Mouse (Mus musculus): ENCODE measurements around the gene Ly6g6e.

The Ly6g6e gene

DNA sequence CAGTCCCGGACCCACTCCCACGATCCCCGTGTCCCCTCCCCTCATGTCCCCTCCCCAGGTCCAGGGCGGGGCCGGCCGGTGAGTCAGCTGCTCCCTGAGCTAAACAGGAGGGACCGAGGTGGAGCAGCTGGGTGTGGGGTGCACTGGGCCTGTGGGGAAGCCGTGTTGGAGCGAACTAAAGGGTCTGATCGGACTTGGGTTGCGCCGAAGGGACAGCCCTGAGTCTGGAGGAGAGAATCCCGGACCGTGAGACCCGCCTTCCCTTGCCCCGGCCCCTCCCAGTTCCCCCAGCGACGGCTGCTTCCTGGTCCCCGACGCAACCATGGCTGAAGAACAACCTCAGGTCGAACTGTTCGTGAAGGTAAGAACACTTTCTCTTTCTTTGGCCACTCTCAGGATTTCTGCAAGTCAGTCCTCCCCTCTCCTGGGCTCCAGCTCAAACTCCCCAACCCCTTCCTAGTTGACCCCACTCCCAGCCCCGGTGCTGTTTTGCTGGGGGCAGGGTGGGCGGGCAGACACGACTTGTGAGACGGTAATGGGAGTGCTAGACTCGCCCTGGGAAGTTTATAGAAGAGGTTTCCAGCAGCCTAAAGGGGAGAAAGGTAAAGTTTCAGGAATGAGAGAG lies 26.5 kb upstream of the Ly6g6e start:
- peak; percentile 60 for DNase-seq

DNA sequence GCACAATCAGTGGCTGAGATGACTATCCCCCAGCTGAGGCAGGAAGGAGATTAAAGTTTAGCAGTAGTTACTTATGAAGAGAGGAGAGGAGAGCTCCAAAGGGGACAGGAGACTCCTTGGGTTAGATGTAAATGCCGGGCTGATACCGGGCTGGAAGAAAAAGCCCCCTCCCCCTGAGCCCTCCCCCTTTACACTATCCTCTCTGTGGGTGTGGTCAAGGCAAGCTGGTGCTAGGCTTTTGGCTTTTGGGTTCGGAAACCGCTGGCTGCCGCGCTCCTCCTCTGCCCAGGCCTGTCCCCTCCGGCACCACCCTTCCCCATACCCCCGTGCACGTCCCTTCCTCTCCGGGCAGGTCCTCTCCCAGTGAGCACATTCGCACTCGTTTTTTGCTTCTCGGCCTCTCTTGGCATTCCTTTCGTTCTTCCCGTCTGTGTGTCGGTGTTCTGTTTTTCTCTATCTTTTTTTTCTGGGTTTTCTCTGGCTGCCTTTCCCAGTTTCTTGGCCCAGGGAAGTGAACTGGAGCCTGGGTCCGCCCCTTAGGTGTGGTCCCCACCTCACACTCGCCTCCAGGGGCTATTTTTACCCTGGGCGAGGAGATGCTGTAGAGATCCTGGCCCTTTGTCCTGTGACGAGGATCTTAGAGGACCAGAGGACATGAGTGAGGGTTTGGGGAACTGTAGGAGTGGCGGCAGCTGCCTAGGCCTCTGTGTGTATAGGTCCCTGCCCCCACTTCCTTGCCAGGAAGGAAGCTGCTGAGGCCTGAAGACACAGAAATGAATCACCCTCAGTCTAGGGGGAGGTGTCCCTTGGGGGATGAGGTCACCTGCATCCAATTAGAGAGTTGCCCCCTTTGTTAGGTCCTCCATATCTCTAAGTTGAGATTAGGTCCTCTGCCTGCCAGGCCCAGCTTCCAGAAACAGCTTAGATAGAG lies 25.3 kb upstream of the Ly6g6e start:
- DNase-seq: peak; percentile 71

DNA sequence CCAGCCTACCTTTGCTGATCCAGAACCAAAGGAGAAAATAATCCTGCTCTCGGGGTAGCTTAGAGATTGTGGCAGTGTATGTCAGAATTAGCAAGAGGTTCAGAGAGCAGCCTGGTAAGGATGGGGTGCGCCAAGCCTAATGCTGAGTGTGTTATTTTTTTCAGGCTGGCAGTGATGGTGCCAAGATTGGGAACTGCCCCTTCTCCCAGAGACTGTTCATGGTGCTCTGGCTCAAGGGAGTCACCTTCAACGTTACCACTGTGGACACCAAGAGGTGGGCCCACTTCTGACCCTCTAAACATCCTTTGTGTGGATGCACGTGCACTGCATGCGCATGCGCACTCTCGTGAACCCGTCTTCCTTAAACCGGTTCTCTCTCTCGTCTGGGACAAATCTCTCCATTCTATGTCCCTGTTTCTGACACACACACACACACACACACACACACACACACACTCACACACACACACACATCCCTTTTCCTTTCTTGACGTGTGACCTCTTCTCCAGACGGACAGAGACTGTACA lies 24.4 kb upstream of the Ly6g6e start:
- DNase-seq: peak; percentile 32

DNA sequence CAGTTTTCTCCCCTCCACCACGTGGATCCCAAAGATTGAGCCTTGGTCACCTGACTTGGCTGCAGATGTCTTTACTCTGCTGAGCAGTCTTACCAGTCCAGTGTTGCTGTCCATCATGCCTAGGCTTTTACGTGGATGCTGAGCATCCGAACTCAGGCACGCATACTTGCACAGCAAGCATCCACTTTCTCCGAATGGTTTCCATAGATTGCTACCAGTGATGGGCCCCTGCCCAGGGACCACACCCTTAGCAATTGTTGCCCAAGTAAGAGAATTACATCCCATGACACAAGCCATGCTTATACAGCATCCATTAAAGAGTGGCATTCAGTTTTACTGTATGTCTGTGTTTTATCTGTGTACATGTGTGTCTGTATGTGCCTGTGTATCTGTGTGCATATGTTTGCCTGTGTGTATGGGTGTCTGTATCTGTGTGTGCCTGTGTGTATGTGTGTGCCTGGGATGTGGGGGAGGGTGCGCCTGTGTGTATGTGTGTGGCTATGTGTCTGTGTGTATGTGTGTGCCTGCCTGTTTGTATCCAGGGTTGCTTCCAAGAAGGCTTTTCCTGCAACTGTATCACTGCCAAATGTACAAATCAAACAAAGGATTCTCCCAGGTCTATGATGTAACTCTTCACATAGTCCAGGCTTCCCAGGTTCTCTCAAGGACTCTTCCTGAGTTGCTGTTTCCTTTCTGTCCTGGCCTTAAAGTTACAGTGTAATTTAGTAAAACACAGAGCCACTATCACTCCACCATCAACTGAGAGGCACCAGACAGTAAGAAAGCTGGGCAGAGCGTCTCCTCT lies 20.8 kb upstream of the Ly6g6e start:
- DNase-seq: no peak

DNA sequence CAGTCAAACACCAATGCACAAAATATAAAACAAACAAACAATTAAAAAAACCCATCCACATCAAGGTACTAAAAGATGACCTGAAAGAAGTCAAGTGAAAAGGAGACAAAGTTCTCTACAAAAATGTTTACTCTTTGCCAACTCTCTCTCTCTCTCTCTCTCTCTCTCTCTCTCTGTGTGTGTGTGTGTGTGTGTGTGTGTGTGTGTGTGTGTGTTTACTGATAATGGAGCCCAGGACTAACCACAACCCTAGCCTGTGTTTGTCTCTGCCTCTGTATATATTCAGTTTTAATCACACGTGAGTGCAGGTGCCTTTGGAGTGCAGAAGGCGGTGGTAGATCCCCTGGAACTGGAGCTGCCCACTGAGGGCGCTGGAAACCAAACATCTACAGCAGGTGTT lies 19.6 kb upstream of the Ly6g6e start:
- no peak for DNase-seq

DNA sequence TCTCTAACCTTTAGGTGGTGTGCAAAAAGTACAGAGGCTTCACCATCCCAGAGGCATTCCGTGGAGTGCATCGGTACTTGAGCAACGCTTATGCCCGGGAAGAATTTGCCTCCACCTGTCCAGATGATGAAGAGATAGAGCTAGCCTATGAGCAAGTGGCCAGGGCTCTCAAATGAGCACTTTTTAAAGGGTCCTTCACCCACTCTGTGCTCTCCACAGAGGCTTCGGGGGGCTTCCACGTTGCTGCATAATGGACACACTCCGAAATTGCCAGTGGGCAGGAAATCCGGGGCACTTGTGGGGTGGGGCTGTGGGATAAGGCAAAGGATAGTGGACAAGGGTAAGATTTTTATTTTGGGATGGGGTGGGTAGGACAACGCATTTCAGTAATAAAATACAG lies 18.4 kb upstream of the Ly6g6e start:
- DNase-seq: peak; percentile 51

DNA sequence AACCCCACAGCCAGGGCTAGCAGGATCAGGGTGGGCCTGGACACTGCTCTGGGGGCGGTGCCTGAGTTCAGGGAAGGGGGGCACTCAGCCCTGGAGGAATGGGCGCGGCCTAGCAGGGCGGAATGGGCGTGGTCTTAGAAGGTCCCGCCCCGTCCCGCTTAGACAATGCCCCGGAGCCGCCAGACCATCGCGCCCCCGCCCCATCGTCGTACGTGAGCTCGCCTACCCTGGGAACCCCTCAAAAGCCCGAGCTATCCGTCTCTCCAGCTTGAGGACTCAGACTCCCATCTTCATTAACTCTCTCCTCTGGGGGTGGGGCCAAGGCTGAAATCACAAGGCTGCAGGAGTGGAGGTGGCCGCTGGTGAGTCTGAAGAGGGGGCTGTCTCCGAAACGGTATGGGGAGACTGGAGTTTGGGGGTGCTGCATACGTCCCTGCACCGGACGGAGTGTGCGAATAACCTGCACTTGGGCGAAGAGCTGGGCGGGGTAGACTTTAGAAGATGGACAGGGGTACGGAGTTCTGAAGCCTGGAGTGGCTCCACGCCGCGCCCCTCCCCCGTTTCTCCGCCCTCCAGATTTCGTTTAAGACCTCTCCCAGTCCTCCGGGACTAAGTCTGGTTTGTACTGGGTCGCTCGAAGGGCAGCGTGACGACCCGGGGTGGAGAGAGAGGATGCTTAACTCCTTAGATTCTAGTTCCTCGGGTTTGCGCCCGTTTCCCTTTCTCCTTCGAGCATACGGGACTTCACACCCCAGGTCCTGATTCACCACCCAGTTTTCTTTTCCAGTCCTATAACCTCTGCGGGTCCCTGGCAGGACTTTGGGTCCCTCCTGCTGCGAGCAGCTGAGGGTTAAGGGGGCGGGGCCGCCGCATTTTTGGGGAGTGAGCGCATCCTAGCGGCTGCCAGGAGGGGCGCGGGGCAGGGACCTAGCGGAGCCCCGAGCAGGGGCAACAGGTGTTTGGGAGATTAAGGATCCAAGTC lies 17.5 kb upstream of the Ly6g6e start, which contains the start of gene Ddah2:
Gene Ddah2 (plus strand): TSS at position 125 of the 982 bp plus-strand sequence.
- DNase-seq: peak; percentile 87

DNA sequence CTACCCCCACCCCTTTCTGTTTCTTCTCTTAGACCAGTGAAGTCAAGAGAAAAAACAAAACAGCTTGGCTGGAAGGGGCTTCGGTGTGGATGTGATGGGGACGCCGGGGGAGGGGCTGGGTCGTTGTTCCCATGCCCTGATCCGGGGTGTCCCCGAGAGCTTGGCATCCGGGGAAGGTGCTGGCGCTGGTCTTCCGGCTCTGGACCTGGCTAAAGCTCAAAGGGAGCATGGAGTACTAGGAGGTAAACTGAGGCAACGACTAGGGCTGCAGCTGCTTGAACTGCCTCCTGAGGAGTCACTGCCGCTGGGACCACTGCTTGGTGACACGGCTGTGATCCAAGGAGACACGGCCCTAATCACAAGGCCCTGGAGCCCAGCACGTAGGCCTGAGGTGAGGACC lies 16.6 kb upstream of the Ly6g6e start:
- DNase-seq: peak; percentile 68

DNA sequence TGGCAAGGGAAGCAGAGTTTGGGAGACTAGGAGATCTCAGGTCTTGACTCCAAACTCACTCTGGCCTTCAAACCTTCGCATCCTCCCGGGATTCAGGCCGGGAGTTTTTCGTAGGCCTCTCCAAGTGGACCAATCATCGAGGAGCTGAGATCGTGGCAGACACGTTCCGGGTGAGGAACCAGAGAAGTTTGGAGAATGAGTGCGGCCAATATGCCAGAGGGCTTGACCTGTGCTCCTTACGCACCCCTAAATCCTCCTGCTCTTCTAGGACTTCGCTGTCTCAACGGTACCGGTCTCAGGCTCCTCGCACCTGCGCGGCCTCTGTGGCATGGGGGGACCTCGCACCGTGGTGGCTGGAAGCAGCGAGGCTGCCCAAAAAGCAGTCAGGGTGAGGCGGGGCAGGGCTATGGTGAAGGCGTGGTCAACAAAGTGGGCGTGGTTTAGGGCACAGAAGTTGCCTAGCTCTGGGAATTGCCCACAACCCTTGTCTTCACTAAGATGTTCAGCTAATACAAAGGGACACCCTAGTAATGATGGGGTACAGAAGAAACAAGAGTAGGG lies 15.9 kb upstream of the Ly6g6e start:
- DNase-seq: peak; percentile 59

DNA sequence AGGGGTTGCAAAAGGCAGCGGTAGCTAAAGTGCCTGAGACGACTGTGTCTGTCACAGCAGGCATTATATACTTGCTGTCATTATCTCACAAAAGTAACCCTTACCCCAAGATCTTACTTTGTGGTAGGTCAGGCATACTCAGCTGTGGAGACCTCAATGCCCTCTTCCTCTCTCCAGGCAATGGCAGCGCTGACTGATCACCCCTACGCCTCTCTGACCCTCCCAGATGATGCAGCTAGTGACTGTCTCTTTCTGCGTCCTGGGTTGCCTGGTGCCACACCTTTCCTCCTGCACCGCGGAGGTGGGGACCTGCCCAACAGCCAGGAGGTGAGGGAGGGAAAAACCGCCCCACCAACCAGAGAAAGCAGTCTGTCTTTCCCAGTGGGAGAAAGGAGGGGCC lies 15.4 kb upstream of the Ly6g6e start:
- DNase-seq: peak; percentile 49

DNA sequence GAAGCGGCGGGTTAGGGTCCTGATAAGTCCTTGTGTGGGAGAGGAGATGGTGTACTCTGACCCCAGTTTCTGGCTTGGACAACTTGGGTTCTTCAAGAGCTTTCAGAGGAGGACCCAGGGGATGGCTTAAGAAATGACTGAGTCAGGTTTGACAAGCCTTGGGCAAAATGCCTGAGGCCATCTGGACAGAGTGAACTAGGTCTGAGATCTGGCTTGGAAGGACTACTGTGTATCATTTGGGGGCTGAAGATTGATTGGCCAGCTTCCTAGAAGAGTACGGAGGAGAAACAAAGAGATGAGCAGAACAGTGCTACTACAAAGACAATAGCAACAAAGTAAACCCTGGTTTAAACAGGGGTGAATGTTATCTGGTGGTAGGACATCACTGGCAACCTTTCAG lies 13.2 kb upstream of the Ly6g6e start:
- no peak for DNase-seq

DNA sequence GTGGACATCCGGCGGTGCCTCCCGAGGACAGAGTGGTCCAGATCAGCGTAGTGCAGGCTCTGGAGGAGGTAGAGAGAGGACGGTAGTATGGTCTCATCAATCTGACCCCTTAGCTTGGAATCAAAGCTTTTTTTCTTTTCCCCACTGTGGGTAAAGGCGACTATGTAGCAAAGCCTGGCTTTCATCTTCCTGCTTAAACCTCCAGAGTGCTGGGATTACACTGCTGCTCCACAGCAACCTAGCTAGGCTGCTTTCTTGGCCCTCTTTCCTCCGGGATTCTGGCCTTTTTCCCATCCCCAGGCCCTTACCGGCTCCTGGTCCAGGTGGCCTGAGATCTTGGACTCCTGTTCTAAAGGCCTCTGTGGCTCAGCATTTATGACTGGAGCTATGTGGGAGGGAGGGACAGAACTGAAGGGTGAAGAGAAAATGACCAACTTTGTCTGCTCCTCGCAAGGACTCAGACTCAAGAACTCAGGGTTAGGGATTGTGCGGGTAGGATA lies 12.3 kb upstream of the Ly6g6e start:
- DNase-seq: peak; percentile 85

DNA sequence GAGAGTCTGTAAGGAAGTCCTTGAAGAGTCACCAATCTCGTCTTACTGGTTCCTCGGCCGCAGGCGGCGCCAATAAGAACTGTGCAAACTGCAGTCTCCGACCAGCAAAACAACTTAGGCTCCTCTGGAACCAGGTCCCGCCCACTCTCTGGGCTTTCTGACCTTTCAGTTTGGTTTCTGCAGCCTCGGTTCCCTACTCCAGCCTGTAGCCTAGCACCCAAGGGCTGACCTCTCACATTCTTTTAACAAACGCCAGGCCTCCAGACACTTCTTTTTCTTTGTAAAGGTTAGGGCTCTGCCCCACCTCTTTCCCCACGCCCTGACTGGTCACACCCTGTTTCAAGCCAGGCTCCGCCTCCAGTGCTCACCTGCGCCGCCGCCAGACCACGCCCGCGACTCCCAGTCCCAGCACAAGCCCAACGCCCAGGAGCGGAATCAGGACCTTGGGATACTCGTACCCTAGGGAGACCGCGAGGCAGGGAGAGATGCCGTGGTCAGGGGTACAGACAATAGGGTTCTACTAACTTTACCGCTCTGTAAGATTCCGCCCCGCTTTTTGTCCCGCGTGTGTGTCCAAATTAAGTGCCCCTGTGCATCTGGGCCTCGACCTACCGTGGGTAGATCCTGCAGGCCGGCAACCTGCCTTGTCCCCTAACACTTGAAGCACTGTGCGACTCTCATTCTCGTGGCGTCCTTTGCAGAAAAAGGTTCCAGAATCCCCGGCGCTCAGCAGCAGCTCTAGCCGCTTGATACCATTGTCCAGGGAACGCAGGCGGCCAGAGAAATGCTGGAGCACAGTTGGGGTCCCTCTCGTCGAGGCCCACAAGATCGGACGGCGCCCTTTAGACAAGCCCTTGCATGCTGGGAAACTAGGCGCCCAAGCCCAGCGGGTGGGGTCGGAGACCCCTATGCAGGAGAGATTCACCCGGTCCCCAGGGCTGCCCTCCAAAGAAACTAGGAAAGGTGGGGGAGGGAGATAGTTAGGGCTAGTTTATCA lies 11.5 kb upstream of the Ly6g6e start, which contains the start of gene Ly6g6c:
Gene Ly6g6c (plus strand): TSS at position 438 of the 997 bp plus-strand sequence.
- peak; percentile 77 for DNase-seq

DNA sequence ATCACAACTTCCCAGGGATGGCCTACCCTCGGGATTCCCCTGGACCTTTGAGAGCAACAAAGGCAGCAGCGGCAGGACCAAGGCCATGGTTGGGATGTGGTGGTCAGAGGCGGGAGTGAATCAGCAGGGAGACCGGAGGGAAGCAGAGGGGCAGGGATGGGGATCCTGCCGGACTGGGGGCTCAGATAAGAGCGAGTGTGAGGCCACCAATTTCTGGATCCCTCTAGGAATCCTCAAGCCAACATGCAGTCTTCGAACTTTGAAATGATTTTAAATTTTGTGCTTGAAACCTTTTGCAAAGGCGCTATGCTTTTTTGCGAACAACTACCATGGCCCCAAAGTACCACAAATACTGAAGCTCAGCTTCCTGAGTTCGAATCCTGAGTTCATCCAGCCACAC lies 10.6 kb upstream of the Ly6g6e start, which contains the start of gene Mpig6b:
Gene Mpig6b (minus strand): TSS at position 101 of the 400 bp plus-strand sequence.
- DNase-seq: no peak

DNA sequence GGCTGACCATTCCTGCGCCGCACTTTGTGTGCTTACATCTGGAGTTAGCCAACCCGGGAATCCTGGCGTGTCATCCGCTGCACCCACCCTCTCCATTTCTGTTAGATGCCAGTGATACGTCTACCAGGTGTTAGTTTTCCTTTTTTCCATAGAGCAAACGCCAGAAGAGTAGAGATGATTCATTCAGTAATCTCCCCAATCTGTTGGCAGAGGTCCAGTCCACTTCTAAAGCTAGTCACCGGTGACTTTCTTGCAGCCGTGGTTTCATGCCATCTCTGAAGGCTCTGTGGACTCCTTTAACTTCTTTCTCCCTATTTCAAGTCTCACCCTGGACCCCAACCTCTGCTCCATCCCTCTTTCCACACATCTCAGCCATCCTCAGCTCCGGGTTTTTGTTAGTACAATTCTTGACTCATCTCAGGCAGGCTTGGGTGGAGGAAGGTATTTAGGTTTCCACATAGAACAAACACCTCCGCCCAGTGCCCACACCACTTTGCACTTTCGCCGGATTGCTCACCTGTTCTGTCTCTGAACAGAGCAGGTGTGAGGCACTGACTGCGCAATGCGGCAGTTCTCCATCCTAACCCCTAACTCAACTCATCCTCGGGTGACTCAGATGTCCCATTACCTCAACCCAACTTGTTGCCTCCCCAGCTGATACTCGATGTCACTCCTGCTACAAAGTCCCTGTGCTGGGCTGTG lies 8.3 kb upstream of the Ly6g6e start:
- DNase-seq: no peak

DNA sequence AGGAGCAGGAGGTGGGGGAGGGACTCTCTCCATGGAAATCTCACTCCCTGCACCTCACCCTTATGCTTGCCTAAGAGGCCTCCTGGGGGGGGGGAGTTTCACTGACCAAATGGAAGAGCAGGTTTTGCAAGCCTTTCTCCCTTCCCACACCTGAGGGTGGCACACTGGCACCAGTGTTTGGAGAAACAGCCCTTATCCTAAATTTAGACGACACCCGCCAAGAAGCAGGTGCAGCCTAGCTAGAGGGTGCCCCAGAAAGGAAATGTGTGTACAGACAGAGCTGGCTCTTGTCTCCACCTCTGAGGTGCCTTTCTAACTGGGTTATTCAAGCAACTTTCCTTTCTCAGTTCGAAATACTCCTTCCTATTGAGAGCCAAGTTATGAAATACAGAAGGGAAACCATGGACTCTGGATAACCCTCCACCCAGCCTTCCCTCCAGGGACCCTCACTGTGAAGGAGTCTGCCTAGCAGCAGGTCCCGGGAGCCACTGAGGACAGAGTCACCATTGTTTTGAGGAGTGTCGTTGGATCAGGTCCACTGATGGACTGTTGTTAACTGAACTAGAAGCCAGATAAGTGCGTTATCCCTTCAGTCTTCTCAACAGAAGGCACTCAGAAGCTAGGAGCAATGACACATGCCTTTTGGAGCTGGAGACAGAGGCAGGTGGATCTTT lies 6.0 kb upstream of the Ly6g6e start:
- peak; percentile 96 for DNase-seq

DNA sequence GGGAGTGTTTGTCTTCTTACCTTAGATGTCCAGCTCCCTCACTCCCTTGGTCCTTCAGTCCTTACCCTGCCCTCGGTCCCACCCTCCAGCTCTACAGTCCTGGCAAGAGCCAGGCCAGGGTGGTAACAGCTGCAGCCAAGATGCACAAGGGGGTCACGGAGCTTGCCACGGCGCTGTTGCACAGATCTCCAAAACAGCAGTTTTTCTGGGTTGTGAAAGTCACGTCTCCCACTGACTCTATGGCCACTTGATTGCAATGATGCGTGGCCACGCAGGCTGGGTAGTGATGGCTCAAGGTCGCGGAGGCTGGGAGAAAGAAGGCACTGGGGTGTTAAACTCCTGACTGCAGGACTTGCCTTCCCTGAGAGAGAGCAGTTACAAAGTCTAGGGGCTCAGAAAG lies 5.2 kb upstream of the Ly6g6e start:
- DNase-seq: peak; percentile 66

DNA sequence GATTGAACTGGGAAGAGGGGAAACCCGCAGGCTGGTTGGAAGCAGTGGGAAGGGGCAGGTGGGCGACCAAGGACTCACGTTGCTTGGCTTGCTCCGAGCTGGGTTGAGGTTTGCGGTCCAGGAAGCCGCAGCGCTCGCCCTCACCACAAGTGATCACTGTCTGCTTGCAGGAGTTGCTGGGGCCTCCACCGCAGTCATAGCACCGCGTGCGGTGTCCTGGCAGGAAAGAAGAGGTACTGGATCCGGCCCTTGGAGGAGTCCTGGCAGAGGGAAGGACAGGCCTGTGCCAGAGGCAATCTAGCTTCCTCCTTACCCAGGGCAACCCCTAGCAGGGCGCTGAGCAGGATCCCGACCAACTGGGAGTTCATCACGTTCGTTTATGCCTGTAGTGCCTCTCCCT lies 2.6 kb upstream of the Ly6g6e start:
- DNase-seq: peak; percentile 93

DNA sequence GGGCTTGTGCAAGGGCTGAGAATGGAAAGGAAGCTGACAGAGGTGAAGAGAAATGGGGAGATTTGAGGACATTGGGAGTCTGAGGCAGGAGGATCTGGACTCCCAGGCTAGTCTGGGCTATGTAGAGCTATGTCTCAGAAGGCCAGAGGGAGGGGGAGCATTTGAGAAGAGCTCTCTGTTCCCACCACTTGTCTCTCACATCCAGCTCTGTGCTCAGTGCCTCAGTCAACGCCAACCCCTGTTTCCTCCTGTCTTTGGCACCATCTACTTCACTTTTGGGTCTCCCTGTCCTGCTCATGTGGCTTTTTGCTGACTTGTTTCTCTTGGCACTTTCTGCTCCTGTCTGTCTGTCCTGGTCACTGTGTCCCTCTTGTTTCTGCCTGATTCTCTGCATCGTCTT lies 583 bp downstream of the Ly6g6e start:
- DNase-seq: peak; percentile 54

Data from cerebellum, adult 9-11 months (tissue).